Mouse (Mus musculus) liver, embryonic 13.5 days (tissue): Measurements from ENCODE around the gene Olig3. TPM values are rescaled to one million over a fixed set of nuclear protein-coding genes. Genes with fewer than 3 reads are reported as not detected.

Experiments used
- ATAC-seq: fragments of 200-750 bp; cut with Nextera tagmentation; 2 replicates; pipeline ENCODE4 v1.8.0; 2017; ENCODE audit warnings: low read depth, mild to moderate bottlenecking, moderate number of reproducible peaks, moderate library complexity
- DNase-seq: peaks from one replicate; pipeline ENCODE4 v3.0.0; 2022
- H3K27ac ChIP-seq: fragments of 300-500 bp; sonication (generic); 2 replicates; pipeline ENCODE4 v1.5.1; 2015; ENCODE audit warnings: moderate library complexity, mild to moderate bottlenecking, inconsistent platforms
- H3K27me3 ChIP-seq: fragments of 300-500 bp; sonication (generic); 2 replicates; pipeline ENCODE4 v1.6.1; 2015; ENCODE audit warnings: mild to moderate bottlenecking, inconsistent platforms
- H3K36me3 ChIP-seq: fragments of 300-500 bp; sonication (generic); 2 replicates; pipeline ENCODE4 v1.6.1; 2015; ENCODE audit warnings: mild to moderate bottlenecking, inconsistent platforms
- H3K4me1 ChIP-seq: fragments of 300-500 bp; sonication (generic); replicated peaks from 2 replicates; pipeline ENCODE4 v1.6.1; 2015; ENCODE audit warnings: inconsistent platforms
- H3K4me2 ChIP-seq: fragments of 300-500 bp; sonication (generic); 2 replicates; pipeline ENCODE4 v1.6.1; 2015; ENCODE audit warnings: inconsistent platforms, mild to moderate bottlenecking, moderate library complexity
- H3K4me3 ChIP-seq: fragments of 300-500 bp; sonication (generic); replicated peaks from 2 replicates; pipeline ENCODE4 v1.5.1; 2015; ENCODE audit warnings: mild to moderate bottlenecking, inconsistent platforms
- H3K9ac ChIP-seq: fragments of 300-500 bp; sonication (generic); 2 replicates; pipeline ENCODE4 v1.6.1; 2015; ENCODE audit warnings: mild to moderate bottlenecking, inconsistent platforms
- H3K9me3 ChIP-seq: fragments of 300-500 bp; sonication (generic); replicated peaks from 2 replicates; pipeline ENCODE4 v1.6.1; 2016; ENCODE audit warnings: inconsistent platforms
- WGBS: fragments of 180-500 bp; shearing (Covaris S2); methylation state at CpG from one replicate; pipeline ENCODE4 v1.1.7; 2015; ENCODE audit not compliant: insufficient replicate concordance; 5-methylcytosine and 5-hydroxymethylcytosine counted together
- polyA plus RNA-seq: library from polyadenylated mRNA; unstranded; fragments of >200 nt; fragmentation: Nextera tagmentation; extraction: Ambion mirVana; gene quantifications from 2 replicates; pipeline ENCODE4 v1.2.1, GENCODE M21; 2015

Olig3 gene
- polyA plus RNA-seq, 1 experiment from 2014 or later: not detected

DNA sequence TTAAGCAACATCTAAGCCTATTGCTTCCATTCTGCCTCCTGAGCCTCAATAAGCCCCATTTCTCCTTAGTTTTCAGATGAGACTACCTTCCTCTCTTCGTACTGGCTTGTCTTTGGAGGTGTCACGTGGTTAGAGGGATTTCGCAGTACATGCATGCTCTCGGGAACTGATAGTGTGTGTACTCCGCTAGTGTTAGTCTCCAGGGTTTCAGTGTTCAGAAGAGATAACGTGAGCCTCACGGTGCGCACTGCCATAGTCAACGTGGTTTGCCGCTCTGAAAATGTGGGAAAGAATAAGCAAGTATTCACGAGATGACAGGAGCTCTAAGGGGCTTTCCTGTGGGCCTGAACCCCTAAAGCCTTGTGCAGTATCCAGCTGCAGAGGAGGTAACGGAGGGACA lies 41.1 kb downstream of the Olig3 start:
- Histone ChIP-seq H3K27me3 (peaks cover 7% of the 10 kb centered on the region; the same call in 1 of the 2 replicates), H3K9ac (no peak overlapping the region), H3K4me3 (no peak overlapping the region), H3K27ac (no peak overlapping the region), H3K4me1 (peaks cover 12% of the 10 kb centered on the region), H3K9me3 (no peaks in the 10 kb centered on the region), H3K4me2 (no peak overlapping the region), H3K36me3 (no peaks in the 10 kb centered on the region)
- DNase-seq (peak; percentile 34), ATAC-seq (peak; percentile 96)
- 34% methylated on average over 12 of the region's 12 CpGs for WGBS

DNA sequence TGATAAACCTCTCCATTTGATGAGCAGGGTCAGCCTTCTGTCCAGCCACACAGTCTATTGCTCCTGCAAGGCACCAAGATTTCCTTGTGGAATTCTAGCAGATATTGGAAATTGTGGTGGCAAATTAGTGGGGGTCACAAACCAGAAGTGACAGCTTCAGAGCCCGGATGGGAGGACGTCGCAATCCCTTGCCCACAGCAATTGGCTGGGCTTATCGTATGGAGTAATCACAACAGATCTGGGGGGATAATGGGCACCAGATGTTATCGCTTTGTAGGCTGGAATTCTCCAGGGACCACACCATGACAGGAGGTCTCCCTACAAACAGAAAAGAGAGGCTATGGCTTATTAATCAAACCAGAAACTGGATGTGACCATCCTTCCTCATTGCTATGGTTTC lies 44.8 kb downstream of the Olig3 start:
- no peak overlapping the region for H3K9ac ChIP-seq
- H3K4me1 ChIP-seq: peaks cover 12% of the 10 kb centered on the region
- H3K27me3 ChIP-seq: peaks cover 7% of the 10 kb centered on the region; the same call in 1 of the 2 replicates
- no peak overlapping the region for H3K27ac ChIP-seq
- no peaks in the 10 kb centered on the region for H3K36me3 ChIP-seq
- no peak overlapping the region for H3K4me2 ChIP-seq
- H3K4me3 ChIP-seq: no peak overlapping the region
- DNase-seq: no peak
- WGBS: 44% methylated on average over 5 of the region's 5 CpGs
- ATAC-seq: no peak
- no peaks in the 10 kb centered on the region for H3K9me3 ChIP-seq

DNA sequence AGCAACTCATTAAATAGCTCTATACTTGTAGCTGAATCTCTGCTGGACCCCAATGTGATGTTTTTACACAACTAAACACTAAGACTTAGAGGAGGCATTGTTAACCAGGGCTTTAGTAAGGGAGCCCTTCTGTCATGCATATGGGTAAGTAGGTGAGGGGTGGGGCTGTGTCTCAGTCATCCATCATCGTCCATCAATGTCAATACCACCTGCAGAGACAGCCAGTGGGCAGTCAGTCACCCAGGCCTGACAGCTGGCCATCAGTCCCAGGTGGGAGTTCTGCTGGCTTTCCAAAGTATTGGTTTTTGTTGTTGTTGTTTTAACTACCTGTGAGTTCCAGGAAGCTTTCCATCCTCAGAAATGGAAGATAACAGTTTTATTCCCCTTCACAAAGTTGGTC lies 48.1 kb downstream of the Olig3 start:
- no peaks in the 10 kb centered on the region for H3K4me1 ChIP-seq
- H3K9ac ChIP-seq: no peak overlapping the region
- ATAC-seq (no peak), DNase-seq (no peak)
- no peaks in the 10 kb centered on the region for H3K9me3 ChIP-seq
- no peaks in the 10 kb centered on the region for H3K36me3 ChIP-seq
- H3K4me3 ChIP-seq: no peak overlapping the region
- H3K27me3 ChIP-seq: peaks cover 7% of the 10 kb centered on the region; the same call in 1 of the 2 replicates
- no peak overlapping the region for H3K4me2 ChIP-seq
- WGBS: 27% methylated on average over 1 of the region's 1 CpGs
- no peak overlapping the region for H3K27ac ChIP-seq

DNA sequence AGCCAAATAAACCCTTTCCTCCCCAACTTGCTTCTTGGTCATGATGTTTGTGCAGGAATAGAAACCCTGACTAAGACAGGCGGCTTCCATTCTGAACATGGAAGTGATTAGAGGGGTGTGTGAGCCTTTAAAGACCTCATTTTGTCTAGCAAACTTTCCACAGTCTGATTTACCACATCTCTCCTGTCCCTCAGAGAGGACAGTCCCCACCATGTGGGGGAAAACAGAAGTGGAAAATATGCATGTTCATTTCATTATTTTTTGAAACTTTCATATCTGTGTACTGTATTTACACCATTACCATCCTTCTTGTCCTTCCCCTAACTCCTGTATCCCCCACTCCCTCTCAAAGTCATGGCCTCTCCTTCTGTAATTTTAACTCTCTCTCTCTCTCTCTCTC lies 49.6 kb downstream of the Olig3 start:
- Histone ChIP-seq H3K9ac (no peak overlapping the region), H3K27me3 (0 out of 2 replicates have a peak, but pooled peaks cover 2% of the 10 kb centered on the region), H3K4me2 (no peak overlapping the region), H3K9me3 (no peaks in the 10 kb centered on the region), H3K4me1 (no peaks in the 10 kb centered on the region), H3K4me3 (no peak overlapping the region), H3K27ac (no peak overlapping the region), H3K36me3 (no peaks in the 10 kb centered on the region)
- ATAC-seq (no peak), DNase-seq (no peak)
- 25% methylated on average over 1 of the region's 1 CpGs for WGBS

DNA sequence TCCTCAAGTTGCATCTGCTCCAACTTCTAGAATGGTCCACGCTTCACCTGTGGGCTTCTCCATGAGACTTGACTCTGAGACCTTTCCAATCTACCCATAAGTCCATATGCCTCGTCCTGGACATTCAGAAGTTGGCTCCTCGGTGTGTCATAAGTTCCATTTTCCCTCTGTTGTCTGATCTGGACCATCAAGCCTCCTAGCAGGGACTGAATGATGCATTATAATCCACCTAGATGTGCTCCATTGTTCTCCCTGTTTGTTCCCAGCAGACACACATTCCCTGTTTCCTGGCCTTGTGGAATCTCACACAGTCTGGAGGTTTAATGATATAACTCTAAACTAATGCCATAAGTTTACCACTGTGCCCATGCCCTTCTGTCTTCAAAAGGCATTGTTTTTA lies 50.8 kb downstream of the Olig3 start:
- no peaks in the 10 kb centered on the region for H3K36me3 ChIP-seq
- DNase-seq: no peak
- H3K4me2 ChIP-seq: no peak overlapping the region
- ATAC-seq: no peak
- no peak overlapping the region for H3K9ac ChIP-seq
- 59% methylated on average over 3 of the region's 3 CpGs for WGBS
- H3K4me3 ChIP-seq: no peak overlapping the region
- no peaks in the 10 kb centered on the region for H3K9me3 ChIP-seq
- no peak overlapping the region for H3K27ac ChIP-seq
- no peaks in the 10 kb centered on the region for H3K27me3 ChIP-seq
- H3K4me1 ChIP-seq: no peaks in the 10 kb centered on the region

Other genes starting within 250 kb of the Olig3 start
- gene Ifngr1, start 235.4 kb downstream of the Olig3 start, polyA plus RNA-seq: 40.0 and 43.8 TPM in 2 replicates